Mouse (Mus musculus) cerebellum, postnatal 25 days (tissue): Measurements from ENCODE around the gene Foxs1.

ENCODE experiments used
- DNase-seq, 2 experiments: peaks; one replicate each; pipeline ENCODE4 v3.0.0; 2021; ENCODE audit warnings: mixed read lengths in 2 of 2

Gene Foxs1

DNA sequence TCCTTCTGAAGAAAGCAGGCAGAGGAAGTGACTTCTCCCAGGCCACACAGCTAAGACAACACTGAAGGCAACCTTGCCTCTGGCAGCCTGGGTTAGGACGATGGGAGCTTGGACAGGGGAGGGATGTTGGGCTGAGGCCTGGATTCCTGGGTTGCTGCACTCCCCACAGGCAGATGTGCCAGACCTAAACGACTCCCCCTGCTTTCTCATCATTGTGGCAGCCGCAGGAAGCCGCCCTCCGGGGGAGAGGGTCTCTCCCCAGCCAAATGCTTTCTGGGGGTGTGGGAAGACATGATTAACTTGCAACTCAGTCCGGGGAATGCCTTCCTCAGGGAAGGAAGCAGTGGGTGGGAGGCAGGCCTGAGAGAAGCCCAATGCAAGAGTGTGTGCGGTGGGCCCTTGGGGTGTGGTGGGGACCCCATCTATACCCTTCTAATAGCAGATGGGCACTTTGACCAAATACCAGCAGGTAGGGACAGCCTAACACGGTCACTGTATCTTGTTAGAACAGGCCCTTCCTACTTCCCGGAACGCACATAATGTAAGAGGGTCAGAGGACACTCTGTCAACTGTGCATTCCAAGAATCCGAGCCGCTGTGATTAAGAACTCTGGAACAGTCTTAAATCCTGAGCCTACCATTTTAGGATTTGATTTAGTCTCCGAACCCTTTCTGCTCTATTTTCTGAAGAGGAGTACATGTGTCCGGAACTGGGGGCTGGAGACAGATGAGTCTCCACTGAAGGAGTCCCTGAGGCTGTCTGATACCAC is 4.6 kb downstream of the Foxs1 start:
- no peak for DNase-seq

DNA sequence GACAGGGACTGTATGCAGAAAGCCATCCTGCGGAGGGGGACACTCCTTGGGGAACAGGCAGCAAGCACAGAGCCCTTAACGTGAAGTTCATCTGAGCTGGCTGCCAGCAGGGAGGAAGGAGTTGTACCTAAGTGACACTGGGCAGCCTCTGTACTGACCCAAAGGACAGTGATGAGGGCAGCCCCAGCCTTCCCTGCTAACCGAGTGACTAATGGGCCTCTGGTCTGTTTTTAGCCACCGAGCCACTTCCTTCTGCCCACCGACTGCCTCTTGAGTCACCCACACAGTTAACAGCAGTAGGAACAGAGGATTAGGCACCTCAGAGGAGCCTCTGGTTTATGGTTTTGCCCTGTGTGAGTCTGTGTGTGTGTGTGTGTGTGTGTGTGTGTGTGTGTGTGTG is 5.6 kb downstream of the Foxs1 start:
- DNase-seq = no peak

DNA sequence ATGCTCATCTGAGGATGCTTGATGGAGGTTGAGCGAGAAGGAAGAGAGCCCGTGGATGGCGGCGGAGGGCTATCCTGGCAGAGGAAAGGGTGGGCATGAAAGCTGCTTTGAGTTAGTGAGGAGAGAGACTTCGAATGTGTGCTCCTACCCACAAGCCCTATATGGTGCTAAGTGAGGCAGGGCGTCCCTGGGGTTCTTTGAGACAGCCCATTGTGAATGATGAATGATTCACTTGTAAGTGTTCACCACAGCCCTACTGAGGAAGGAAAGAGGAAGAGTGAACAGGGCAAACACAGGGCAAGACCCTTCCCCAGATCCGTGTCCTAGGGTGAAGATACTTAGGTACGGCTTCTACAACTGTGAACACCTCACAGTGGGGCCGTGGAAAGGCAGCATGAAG is 6.1 kb downstream of the Foxs1 start:
- DNase-seq = no peak

- no peak for DNase-seq
These were observed 7.7 kb downstream of the Foxs1 start for GRCm38 (mm10) chr2:152925189-152925872.

GRCm38 (mm10) chr2:152924543-152924942 is 8.5 kb downstream of the Foxs1 start:
- DNase-seq = no peak

DNA sequence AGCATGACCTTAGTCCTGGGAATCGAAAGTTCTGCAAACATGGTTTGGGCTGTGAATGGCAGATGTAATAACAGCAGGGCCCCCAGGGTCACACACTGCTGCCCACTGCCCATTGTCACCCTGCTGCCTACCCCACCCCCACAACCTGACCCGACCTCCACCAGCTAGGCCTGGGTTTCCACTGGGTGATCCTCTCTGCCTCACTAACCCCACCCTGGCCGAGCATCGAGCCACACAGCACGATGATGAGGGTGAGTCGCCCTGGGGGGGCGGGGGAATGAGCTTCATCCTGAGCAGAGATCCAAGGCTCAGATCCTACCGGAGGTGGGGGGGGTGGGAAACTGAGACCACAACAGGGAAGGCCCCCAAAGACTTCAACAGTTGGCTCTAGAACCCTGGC is 8.9 kb downstream of the Foxs1 start:
- DNase-seq = no peak

DNA sequence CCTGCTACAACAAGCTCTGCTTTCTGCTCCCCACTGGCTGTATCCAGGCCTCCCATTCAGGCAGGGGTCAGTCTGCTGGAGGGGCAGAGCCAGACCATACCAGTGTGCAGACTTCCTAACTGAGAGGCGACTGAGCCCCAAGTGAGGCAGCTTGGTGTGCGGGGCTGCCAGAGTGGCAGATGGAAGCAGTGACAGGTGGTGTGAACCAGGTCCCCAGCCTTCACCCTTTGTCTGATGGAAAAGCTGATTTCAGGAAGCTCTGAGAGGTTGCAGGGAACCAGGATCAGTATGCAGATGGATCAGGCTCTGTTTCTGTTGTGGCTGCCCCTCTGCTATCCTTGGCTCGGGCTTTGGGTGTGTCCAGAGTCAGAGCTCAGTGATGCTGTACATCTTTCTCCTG is 9.4 kb downstream of the Foxs1 start:
- DNase-seq = peak; percentile 75 to 77

- no peak for DNase-seq
These were observed 10.6 kb downstream of the Foxs1 start for GRCm38 (mm10) chr2:152922376-152922775.

- DNase-seq = no peak
These were observed 15.3 kb downstream of the Foxs1 start for GRCm38 (mm10) chr2:152917671-152918070.

- DNase-seq = no peak
These were observed 16.9 kb downstream of the Foxs1 start for GRCm38 (mm10) chr2:152916111-152916510.

- no peak for DNase-seq
These were observed 17.6 kb downstream of the Foxs1 start for GRCm38 (mm10) chr2:152915453-152915852.

DNA sequence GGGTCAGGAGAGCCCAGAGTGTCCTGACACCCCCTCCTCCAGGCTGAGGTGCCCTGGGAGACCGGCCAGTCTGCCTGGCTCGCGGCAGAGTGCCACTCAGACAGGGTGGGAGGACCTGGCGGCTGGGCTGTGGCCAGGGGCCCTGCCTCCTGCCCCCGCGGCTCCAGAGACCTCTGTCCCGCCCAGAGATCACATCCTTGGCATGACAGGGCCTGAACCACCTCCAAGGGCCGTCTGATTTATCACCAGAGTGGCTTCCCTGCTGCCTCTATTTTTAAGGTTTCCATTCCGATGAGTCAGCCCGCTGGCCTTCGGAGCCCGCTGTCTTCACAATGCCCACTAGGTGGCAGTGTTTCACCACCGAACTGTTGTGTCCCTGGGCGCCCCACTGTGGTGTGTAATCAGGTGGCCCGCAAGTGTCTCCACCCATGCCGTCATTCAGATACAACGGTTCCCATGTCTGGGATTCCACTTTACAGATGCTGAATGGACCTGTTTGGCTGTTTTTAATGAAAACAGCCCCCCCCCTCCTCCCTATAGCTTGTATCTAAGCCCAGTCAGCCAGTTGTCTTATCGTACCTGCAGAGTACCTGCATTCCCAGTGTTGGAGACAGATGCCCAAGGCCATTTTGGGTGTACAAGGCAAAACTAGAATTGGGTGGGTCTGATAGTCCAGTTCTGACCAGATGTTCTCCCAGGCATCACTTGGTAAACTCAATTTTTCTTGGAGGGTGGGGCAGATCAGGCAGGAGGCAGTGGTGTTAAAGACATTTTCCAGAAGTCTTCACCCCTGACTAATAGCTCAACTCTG is 18.5 kb downstream of the Foxs1 start:
- peak; percentile 92 to 94 for DNase-seq

- no peak for DNase-seq
These were observed 19.5 kb downstream of the Foxs1 start for GRCm38 (mm10) chr2:152913471-152913870.

GRCm38 (mm10) chr2:152911432-152911831 is 21.6 kb downstream of the Foxs1 start:
- peak in 1 of 2 experiments; percentile 42 for DNase-seq

DNA sequence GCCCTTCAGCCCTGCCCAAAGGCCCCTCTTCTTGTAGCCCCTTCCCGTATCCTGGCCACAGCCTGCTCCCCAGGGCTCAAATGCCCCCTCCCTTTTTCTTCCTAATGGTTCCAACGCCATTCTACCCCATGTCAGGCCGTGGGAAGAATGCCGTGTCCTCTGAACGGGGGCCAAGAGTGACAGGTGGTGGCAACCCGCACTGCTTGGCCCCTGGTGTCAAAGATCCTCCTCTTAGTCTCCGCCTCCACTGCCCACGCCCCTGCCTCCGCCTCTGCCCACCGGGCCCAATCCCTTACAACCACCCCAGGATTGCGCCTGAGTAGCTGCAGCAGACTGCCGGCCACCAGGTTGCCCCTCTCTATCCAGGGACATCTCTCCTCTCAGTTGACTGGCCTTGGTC is 22.0 kb downstream of the Foxs1 start, which contains the start of gene Mylk2:
Gene Mylk2 (plus strand): TSS at position 322 of the 400 bp plus-strand sequence.
- DNase-seq = peak; percentile 62 to 73

GRCm38 (mm10) chr2:152909848-152910247 is 23.2 kb downstream of the Foxs1 start:
- DNase-seq = no peak

- peak; percentile 23 to 39 for DNase-seq
These were observed 25.7 kb downstream of the Foxs1 start for GRCm38 (mm10) chr2:152907114-152907943.

DNA sequence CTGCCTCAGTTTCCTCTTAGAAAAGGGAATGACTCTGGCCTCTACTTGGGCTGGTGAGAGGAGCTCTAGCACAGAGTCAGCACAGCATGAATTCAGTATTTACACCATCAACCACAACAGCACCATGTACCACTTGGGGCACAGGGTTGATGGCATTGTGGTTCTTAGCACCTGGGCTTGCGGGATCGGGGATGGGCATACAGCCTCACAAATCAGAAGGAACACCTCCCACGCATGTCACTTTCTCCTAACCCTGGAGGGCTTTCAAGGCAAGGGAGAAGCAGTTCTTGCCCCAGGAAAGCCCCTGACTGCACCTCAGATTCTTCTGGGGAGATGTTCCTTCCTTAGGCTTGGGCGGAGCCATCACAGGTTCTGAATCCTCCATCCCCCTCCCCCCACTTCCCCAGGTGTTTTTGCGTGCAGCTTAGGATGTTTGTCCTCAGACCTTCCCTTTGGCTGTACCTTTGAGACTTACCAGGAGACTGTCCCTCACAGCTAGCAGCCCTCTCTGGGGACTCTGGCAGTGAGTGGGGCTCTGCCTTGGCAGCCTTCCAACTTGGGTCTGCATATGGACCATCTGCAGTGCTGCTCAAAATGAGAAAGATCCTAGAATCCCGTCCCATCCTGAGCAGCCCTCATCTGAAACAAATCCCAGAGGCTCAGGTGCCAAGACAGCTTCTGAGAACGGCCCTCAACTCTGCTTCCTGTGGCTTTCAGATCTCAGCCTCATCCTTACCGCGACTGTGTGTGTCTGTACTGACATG is 26.6 kb downstream of the Foxs1 start:
- DNase-seq = no peak

DNA sequence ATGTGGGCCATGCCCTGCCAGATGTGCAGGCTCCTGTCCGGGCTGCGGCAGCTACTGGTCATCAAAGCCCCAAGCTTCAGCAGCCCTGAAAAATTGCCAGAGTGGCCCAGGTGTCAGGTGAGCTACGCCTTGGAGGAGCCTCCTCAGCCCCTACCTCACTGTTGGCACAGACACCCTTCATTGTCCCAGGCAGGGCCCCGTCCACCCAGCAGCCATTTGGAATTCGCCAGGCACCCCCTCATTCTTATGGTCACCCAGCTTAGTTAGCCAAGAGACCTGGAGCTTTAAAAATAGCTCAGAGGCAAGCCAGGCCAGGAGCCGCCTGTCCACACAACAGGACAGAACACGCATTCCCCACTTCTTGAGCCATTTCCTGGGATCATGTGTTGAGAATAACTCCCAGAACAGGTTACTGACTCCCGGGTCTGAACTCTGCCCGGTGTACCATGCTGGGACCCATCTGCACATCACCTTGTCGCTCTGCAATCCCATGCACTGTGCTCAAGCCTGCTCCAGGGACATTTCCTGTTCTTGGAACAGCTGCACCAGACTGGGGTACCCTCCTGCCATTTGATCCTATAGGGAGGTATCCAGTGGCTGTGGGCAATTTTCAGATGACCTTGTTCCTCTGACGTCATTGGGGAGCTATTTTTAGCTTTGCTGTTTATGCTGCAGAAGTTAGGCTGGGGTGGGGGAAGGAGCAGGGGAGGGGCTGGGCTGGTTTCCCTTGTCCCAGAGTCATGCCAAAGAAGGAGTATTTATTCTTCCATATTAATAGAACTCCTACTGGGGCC is 27.8 kb downstream of the Foxs1 start:
- peak in 1 of 2 experiments; percentile 31 for DNase-seq

DNA sequence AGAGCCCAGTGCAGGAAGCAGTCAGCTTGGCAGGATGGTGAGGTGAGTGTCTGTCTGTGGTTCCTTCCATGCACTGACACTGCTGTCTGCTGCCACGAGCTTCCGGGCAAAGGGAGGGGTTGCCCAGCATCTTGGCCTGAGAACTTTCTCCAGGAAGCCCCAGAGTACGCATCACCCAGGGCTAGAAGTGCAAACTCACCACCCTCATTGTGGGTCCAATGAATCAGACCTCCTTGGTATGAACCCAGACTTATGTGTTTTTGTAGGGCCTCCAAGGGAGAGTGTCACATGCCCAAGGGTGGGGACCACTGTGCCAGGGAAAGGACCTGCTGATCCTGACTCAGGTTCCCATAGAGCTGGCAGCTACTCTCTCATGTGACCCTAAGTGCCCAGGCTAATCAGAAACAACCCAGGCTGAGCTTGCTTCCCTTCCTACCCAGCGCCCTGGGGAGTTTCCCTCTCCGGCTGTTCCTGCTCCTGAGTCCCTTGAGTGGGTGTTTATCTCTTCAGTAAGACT is 28.8 kb downstream of the Foxs1 start:
- no peak for DNase-seq

GRCm38 (mm10) chr2:152903586-152903985 is 29.4 kb downstream of the Foxs1 start:
- no peak for DNase-seq
